Mouse (Mus musculus): Measurements from ENCODE around the gene Zfp292. TPM values are rescaled to one million over a fixed set of nuclear protein-coding genes. Genes with fewer than 3 reads are reported as not detected.
"Not testable (repeated sequence)": the region's sequence is repeated elsewhere in the genome, so short reads cannot be mapped to it uniquely, and the experiment has no call there.

Zfp292 gene
- total RNA-seq (2021): 1 to 10 TPM; 8.6 to 8.8 TPM
- long read RNA-seq, experiment 1: 0 reads
- long read RNA-seq, experiment 2: 0 reads

GRCm38 (mm10) chr4:34882818-34883217 is at the start of gene Zfp292:
TSS of gene Zfp292 (minus strand) at chr4:34882960.
- peak; percentile 91 for DNase-seq
- intact Hi-C loops (cut with DNase I; ENCODE audit: low total_unique reads): no loop called here

DNA sequence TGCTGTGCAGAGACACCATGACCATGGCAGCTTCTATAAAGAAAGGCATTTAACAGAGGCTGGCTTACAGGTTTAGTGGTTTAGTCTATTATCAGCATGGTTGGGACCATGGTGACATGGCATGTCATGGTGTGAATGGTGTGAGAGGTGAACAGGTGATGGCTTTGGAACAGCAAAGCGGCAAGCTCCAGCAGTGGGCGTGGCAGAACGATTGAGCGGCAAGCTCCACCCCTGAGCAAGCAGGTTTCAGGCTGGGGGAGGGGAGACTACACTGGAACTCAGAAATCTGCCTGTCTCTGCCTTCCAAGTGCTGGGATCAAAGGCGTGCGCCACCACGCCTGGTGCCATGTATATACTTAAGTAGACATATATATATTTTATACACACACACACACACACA is 45.6 kb upstream of the Zfp292 start:
- intact Hi-C loops (cut with DNase I; ENCODE audit: low total_unique reads); DNase-seq: not testable (repeated sequence)

GRCm38 (mm10) chr4:34922177-34922870 is 39.6 kb upstream of the Zfp292 start:
- DNase-seq: no peak

GRCm38 (mm10) chr4:34917400-34917799 is 34.6 kb upstream of the Zfp292 start:
- DNase-seq: no peak
- intact Hi-C loops (cut with DNase I; ENCODE audit: low total_unique reads): loop anchor here (5.0 kb wide), 1 partner anchor 130 kb away; no protein-coding TSS in a partner anchor

More at GRCm38 (mm10) chr4:34922177-34922870, 39.6 kb upstream of the Zfp292 start:
- intact Hi-C loops (cut with DNase I; ENCODE audit: low total_unique reads): no loop called here

DNA sequence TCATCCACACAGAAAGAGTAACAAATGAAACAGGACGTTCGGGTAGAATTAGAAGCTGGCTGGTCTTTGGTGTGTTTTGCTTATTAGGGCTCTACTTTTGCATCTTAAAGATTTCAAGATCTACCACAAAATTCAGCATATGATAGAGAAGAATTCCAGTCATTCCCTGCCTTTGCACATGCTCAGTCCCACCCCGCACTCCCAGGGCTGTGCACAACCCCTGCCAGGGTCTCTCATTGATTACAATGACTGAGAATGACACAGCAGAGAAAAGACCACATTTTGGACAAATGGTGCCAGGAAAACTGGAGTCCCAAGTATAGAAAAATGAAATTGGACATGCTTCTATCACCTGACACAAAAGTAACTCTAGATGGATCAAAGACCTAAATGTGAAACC is 29.4 kb upstream of the Zfp292 start:
- intact Hi-C loops (cut with DNase I; ENCODE audit: low total_unique reads): no loop called here
- no peak for DNase-seq

- no peak for DNase-seq
- intact Hi-C loops (cut with DNase I; ENCODE audit: low total_unique reads): no loop called here
These were observed 28.6 kb upstream of the Zfp292 start for GRCm38 (mm10) chr4:34911401-34911800.

- DNase-seq: no peak
- intact Hi-C loops (cut with DNase I; ENCODE audit: low total_unique reads): no loop called here
These were observed 25.4 kb upstream of the Zfp292 start for GRCm38 (mm10) chr4:34908127-34908526.

- intact Hi-C loops (cut with DNase I; ENCODE audit: low total_unique reads): no loop called here
- DNase-seq: no peak
These were observed 24.3 kb upstream of the Zfp292 start for GRCm38 (mm10) chr4:34907026-34907425.

DNA sequence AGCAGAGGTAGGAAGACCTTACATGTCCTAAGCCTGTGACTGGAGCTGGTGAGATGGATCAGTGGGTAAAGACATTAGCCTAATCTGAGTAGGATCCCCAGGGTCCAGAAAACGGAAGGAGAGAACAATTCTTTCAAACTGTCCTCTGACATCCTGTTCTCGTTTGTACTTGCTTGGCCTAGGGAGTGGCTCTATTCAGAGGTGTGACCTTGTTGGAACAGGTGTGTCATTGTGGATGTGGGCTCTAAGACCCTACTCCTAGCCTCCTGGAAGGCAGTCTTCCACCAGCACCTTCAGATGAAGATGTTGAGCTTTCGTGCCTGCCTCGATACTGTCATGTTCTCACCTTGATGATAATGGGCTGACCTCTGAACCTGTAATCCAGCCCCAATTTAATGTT is 23.4 kb upstream of the Zfp292 start:
- no peak for DNase-seq
- intact Hi-C loops (cut with DNase I; ENCODE audit: low total_unique reads): no loop called here

GRCm38 (mm10) chr4:34905396-34905795 is 22.6 kb upstream of the Zfp292 start:
- intact Hi-C loops (cut with DNase I; ENCODE audit: low total_unique reads): no loop called here

DNA sequence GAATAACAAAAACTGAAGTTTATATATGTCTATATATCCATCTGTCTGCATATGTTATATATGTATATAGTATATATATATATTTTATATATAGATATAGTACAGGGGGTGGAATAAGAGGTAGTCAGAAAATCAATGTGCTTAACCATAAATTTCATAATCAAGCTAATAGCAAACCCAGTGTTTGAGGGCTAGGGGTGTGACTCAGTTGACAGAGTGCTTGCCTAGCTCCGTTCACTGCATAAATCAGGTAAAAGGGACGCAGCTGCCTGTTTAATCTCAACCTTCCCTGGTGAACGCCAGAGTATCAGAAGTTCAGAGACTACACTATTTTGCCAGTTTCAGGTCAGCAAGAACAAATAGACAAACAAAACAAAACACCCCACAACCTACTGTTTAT is 18.8 kb upstream of the Zfp292 start:
- DNase-seq; intact Hi-C loops (cut with DNase I; ENCODE audit: low total_unique reads): not testable (repeated sequence)

More at GRCm38 (mm10) chr4:34905396-34905795, 22.6 kb upstream of the Zfp292 start:
- no peak for DNase-seq

- no peak for DNase-seq
- intact Hi-C loops (cut with DNase I; ENCODE audit: low total_unique reads): no loop called here
These were observed 18.4 kb upstream of the Zfp292 start for GRCm38 (mm10) chr4:34901166-34901565.

DNA sequence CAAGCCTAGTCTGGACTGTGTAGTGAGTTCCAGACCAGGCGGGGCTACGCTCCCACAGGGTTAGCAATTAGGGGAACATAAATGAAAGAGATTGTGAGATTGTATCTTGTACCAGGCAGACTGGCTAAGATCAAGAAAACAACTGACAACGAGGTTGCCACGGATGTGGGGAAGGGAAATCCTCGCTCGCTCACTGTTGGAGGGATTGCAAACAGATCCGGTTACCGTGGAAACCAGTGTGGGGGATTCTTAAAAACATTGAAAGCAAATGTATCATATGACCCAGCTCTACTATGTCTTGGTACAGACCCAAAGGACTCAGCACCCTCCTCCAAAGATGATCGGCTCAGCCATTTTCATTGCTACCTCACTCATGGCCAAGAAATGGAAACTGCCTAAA is 17.4 kb upstream of the Zfp292 start:
- intact Hi-C loops (cut with DNase I; ENCODE audit: low total_unique reads): no loop called here
- no peak for DNase-seq

DNA sequence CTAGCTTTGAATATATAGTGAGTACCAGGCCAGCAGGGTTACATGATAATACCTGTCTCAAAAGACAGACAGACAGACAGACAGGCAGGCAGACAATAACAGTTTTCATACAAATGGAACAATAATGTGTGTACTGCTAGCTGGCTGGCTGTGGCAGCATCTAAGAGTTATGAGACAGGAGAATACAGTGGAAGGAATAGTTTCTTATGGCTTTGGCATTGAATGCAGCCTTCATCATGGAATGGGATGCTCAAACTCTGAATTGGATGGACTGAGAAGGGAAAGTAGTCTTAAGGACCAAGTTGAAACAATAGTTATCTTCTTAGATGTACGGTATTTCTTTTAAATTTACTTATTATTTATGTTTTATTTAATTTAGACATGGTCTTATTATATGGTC is 16.6 kb upstream of the Zfp292 start:
- intact Hi-C loops (cut with DNase I; ENCODE audit: low total_unique reads): no loop called here
- DNase-seq: no peak

DNA sequence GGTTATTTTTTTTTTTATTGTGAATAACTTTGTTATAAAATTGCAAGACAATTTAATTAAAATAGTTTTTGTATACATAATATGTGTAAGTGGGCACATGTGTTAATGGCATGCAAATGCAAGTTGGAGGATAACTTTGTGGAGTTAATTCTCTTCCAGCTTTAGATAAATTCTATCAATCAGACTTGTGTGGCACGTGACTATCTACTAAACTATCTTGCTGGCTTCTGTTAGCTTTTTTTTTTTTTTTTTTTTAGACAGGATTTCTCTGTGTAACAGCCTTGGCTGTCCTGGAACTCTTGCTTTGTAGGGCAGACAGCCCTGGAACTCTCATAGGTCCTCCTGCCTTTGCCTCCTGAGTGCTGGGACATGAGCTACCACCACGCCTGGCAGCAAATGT is 15.7 kb upstream of the Zfp292 start:
- DNase-seq: no peak
- intact Hi-C loops (cut with DNase I; ENCODE audit: low total_unique reads): no loop called here

DNA sequence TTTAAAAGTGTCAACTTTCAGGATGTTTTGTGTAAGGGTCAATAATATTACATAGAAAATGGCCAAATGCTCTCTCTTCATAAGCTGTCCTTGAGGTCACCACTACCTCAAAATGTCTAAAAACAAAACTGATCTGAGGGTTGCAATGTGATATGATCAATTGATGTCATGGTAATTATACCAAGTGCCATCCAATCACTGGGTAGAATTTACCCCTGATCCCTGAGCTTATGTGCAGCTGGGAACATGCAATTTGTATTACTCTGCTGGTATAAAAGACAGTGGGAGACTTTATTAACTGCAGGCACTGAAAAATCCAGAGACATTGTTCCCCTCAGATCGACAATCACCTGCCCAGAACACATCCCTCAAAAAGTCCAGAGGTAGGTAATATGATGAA is 10.7 kb upstream of the Zfp292 start, which contains the start of gene Cga:
Gene Cga (plus strand): TSS at position 301 of the 400 bp plus-strand sequence.
- intact Hi-C loops (cut with DNase I; ENCODE audit: low total_unique reads): no loop called here
- DNase-seq: no peak

GRCm38 (mm10) chr4:34889812-34890185 is 7.0 kb upstream of the Zfp292 start:
- no peak for DNase-seq
- intact Hi-C loops (cut with DNase I; ENCODE audit: low total_unique reads): no loop called here

- DNase-seq: no peak
- intact Hi-C loops (cut with DNase I; ENCODE audit: low total_unique reads): no loop called here
These were observed 6.5 kb upstream of the Zfp292 start for GRCm38 (mm10) chr4:34889101-34889811.

GRCm38 (mm10) chr4:34887295-34887694 is 4.5 kb upstream of the Zfp292 start:
- intact Hi-C loops (cut with DNase I; ENCODE audit: low total_unique reads): no loop called here
- no peak for DNase-seq

GRCm38 (mm10) chr4:34886490-34887111 is 3.8 kb upstream of the Zfp292 start:
- intact Hi-C loops (cut with DNase I; ENCODE audit: low total_unique reads): no loop called here

More at GRCm38 (mm10) chr4:34886490-34887111, 3.8 kb upstream of the Zfp292 start:
- peak; percentile 81 for DNase-seq

Data from gastrocnemius, postnatal 14 days (tissue).